Mouse (Mus musculus): Measurements from ENCODE around the gene Gm42742. TPM values are rescaled to one million over a fixed set of nuclear protein-coding genes. Genes with fewer than 3 reads are reported as not detected.
A peak's percentile ranks its signal among the peaks of the same experiment; 100 is the strongest.

Gm42742 gene
- polyA plus RNA-seq (2014; fragmentation: Nextera tagmentation; extraction: Ambion mirVana) = 37.4 and 54.0 TPM in 2 replicates

- H3K9me3 ChIP-seq (ENCODE audit: low read depth, low read length) = no peaks in the 10 kb centered on the region
- H3K27ac ChIP-seq (ENCODE audit: low read depth) = peak within 1 kb of the TSS; percentile 67
- peak within 1 kb of the TSS; percentile 50 for H3K4me3 ChIP-seq (ENCODE audit: low read depth, low read length)
- peak; percentile 30 for ATAC-seq (ENCODE audit: insufficient read depth)
- DNase-seq = peak; percentile 77
- peak within 1 kb of the TSS; percentile 74 for H3K4me2 ChIP-seq
- WGBS = 1% methylated on average over 37 of the region's 37 CpGs
- TF ChIP-seq CTCF (IDR thresholded peaks at IDR 0.05; ENCODE audit: low read depth) = no peak
- H3K36me3 ChIP-seq (ENCODE audit: insufficient read depth) = peaks cover 41% of the 10 kb centered on the region
- H3K9ac ChIP-seq = peak within 1 kb of the TSS; percentile 50
- H3K4me1 ChIP-seq (ENCODE audit: insufficient read depth) = peaks cover 16% of the 10 kb centered on the region
- no peaks in the 10 kb centered on the region for H3K27me3 ChIP-seq (ENCODE audit: insufficient read depth, low read length)
Measured at GRCm38 (mm10) chr7:127020901-127021562, at the start of gene Gm42742, which contains the start of gene Prrt2. Gene Gm42742 (minus strand): TSS chr7:127021097. Gene Prrt2 (minus strand): TSS chr7:127021211.

- DNase-seq (no peak), ATAC-seq (ENCODE audit: insufficient read depth) (no peak)
- H3K9ac ChIP-seq = no peak overlapping the region
- no peak for TF ChIP-seq CTCF (IDR thresholded peaks at IDR 0.05; ENCODE audit: low read depth)
- H3K4me1 ChIP-seq (ENCODE audit: insufficient read depth) = no peaks in the 10 kb centered on the region
- 66% methylated on average over 4 of the region's 4 CpGs for WGBS
- no peak overlapping the region for H3K4me3 ChIP-seq (ENCODE audit: low read depth, low read length)
- no peak overlapping the region for H3K27ac ChIP-seq (ENCODE audit: low read depth)
- H3K9me3 ChIP-seq (ENCODE audit: low read depth, low read length) = no peaks in the 10 kb centered on the region
- no peaks in the 10 kb centered on the region for H3K27me3 ChIP-seq (ENCODE audit: insufficient read depth, low read length)
- no peaks in the 10 kb centered on the region for H3K36me3 ChIP-seq (ENCODE audit: insufficient read depth)
- no peak overlapping the region for H3K4me2 ChIP-seq
Measured at GRCm38 (mm10) chr7:127066317-127066716, 45.4 kb upstream of the Gm42742 start.

GRCm38 (mm10) chr7:127065538-127065937 lies 44.6 kb upstream of the Gm42742 start:
- no peak overlapping the region for H3K4me3 ChIP-seq (ENCODE audit: low read depth, low read length)
- ATAC-seq (ENCODE audit: insufficient read depth) = no peak
- no peak overlapping the region for H3K4me2 ChIP-seq
- no peaks in the 10 kb centered on the region for H3K9me3 ChIP-seq (ENCODE audit: low read depth, low read length)
- 0 out of 2 replicates have a peak, but pooled peaks have one; percentile 4 for TF ChIP-seq CTCF (IDR thresholded peaks at IDR 0.05; ENCODE audit: low read depth)
- DNase-seq = no peak
- no peak overlapping the region for H3K27ac ChIP-seq (ENCODE audit: low read depth)
- no peaks in the 10 kb centered on the region for H3K27me3 ChIP-seq (ENCODE audit: insufficient read depth, low read length)
- no peaks in the 10 kb centered on the region for H3K4me1 ChIP-seq (ENCODE audit: insufficient read depth)
- H3K9ac ChIP-seq = no peak overlapping the region
- WGBS = 79% methylated on average over 6 of the region's 6 CpGs
- H3K36me3 ChIP-seq (ENCODE audit: insufficient read depth) = no peaks in the 10 kb centered on the region

- H3K4me1 ChIP-seq (ENCODE audit: insufficient read depth) = no peaks in the 10 kb centered on the region
- no peak overlapping the region for H3K4me3 ChIP-seq (ENCODE audit: low read depth, low read length)
- no peaks in the 10 kb centered on the region for H3K36me3 ChIP-seq (ENCODE audit: insufficient read depth)
- no peak overlapping the region for H3K4me2 ChIP-seq
- TF ChIP-seq CTCF (IDR thresholded peaks at IDR 0.05; ENCODE audit: low read depth) = no peak
- H3K27ac ChIP-seq (ENCODE audit: low read depth) = no peak overlapping the region
- ATAC-seq (ENCODE audit: insufficient read depth) (no peak), DNase-seq (no peak)
- H3K27me3 ChIP-seq (ENCODE audit: insufficient read depth, low read length) = no peaks in the 10 kb centered on the region
- no peak overlapping the region for H3K9ac ChIP-seq
- 58% methylated on average over 5 of the region's 5 CpGs for WGBS
- no peaks in the 10 kb centered on the region for H3K9me3 ChIP-seq (ENCODE audit: low read depth, low read length)
Measured at GRCm38 (mm10) chr7:127055026-127055585, 34.2 kb upstream of the Gm42742 start.

GRCm38 (mm10) chr7:127041851-127042672 lies 21.2 kb upstream of the Gm42742 start, which contains the start of gene Kif22:
Gene Kif22 (minus strand): TSS chr7:127042471.
- Histone ChIP-seq H3K9ac (peak within 1 kb of the TSS; percentile 90), H3K36me3 (ENCODE audit: insufficient read depth) (peaks cover 19% of the 10 kb centered on the region), H3K27me3 (ENCODE audit: insufficient read depth, low read length) (no peaks in the 10 kb centered on the region), H3K4me3 (ENCODE audit: low read depth, low read length) (peak within 1 kb of the TSS; percentile 99), H3K9me3 (ENCODE audit: low read depth, low read length) (no peaks in the 10 kb centered on the region), H3K27ac (ENCODE audit: low read depth) (peak within 1 kb of the TSS; percentile 84), H3K4me1 (ENCODE audit: insufficient read depth) (no peaks in the 10 kb centered on the region; the same call in 1 of the 2 replicates), H3K4me2 (peak within 1 kb of the TSS; percentile 80)
- DNase-seq (peak; percentile 98), ATAC-seq (ENCODE audit: insufficient read depth) (peak; percentile 85)
- under 1% methylated on average over 53 of the region's 53 CpGs for WGBS
- TF ChIP-seq CTCF (IDR thresholded peaks at IDR 0.05; ENCODE audit: low read depth) = no peak

- ATAC-seq (ENCODE audit: insufficient read depth) (no peak), DNase-seq (no peak)
- H3K4me2 ChIP-seq = no peak overlapping the region
- no peaks in the 10 kb centered on the region for H3K27me3 ChIP-seq (ENCODE audit: insufficient read depth, low read length)
- peaks cover 84% of the 10 kb centered on the region for H3K36me3 ChIP-seq (ENCODE audit: insufficient read depth)
- H3K9ac ChIP-seq = no peak overlapping the region
- H3K27ac ChIP-seq (ENCODE audit: low read depth) = no peak overlapping the region
- H3K4me1 ChIP-seq (ENCODE audit: insufficient read depth) = peaks cover 6% of the 10 kb centered on the region; the same call in 1 of the 2 replicates
- no peak for TF ChIP-seq CTCF (IDR thresholded peaks at IDR 0.05; ENCODE audit: low read depth)
- 70% methylated on average over 1 of the region's 1 CpGs for WGBS
- H3K4me3 ChIP-seq (ENCODE audit: low read depth, low read length) = no peak overlapping the region
- no peaks in the 10 kb centered on the region for H3K9me3 ChIP-seq (ENCODE audit: low read depth, low read length)
Measured at GRCm38 (mm10) chr7:127031244-127031643, 10.3 kb upstream of the Gm42742 start.

All from lung, embryonic 14.5 days (tissue).